Mouse (Mus musculus) MEL (cell line): ENCODE data around the gene Alpk1. TPM values are rescaled to one million over a fixed set of nuclear protein-coding genes. Genes with fewer than 3 reads are reported as not detected.

ENCODE experiments used
- DNase-seq: peaks from one replicate; pipeline ENCODE4 v3.0.0; 2011; ENCODE audit warnings: low read depth, low spot score
- H3K27ac ChIP-seq: 2 replicates; pipeline ENCODE4 v1.5.1; 2012; ENCODE audit warnings: low read depth, mild to moderate bottlenecking, control low read depth, low read length, moderate library complexity; ENCODE audit not compliant: control insufficient read depth
- H3K27me3 ChIP-seq, 2 experiments: fragments of 150-350 bp in 1 of 2; sonication (generic) in 1 of 2; 2 replicates each; pipeline ENCODE4 v1.6.1; 2012; ENCODE audit warnings: low read length in 2 of 2, mild to moderate bottlenecking in 2 of 2, improper control_type of control experiment in 1 of 2, moderate library complexity in 1 of 2; ENCODE audit not compliant: insufficient read depth in 2 of 2, control insufficient read depth in 1 of 2
- H3K36me3 ChIP-seq, 2 experiments: 2 replicates each; pipeline ENCODE4 v1.6.1; 2012 to 2014; ENCODE audit warnings: low read length in 2 of 2, improper control_type of control experiment in 1 of 2, inconsistent platforms in 1 of 2, mild to moderate bottlenecking in 1 of 2; ENCODE audit not compliant: insufficient read depth in 2 of 2, control insufficient read depth in 1 of 2
- H3K4me1 ChIP-seq, 2 experiments: fragments of 150-350 bp in 1 of 2; sonication (generic) in 1 of 2; 2 replicates each; pipeline ENCODE4 v1.6.1; 2012; ENCODE audit warnings: low read length in 2 of 2, improper control_type of control experiment in 1 of 2, mild to moderate bottlenecking in 1 of 2; ENCODE audit not compliant: insufficient read depth in 2 of 2, control insufficient read depth in 1 of 2
- H3K4me3 ChIP-seq, 2 experiments: fragments of 150-350 bp in 1 of 2; sonication (generic) in 1 of 2; 2 replicates each; pipeline ENCODE4 v1.5.1; 2012; ENCODE audit warnings: low read depth in 2 of 2, low read length in 2 of 2, mild to moderate bottlenecking in 2 of 2, moderate library complexity in 2 of 2, control low read depth in 1 of 2, improper control_type of control experiment in 1 of 2; ENCODE audit not compliant: control insufficient read depth in 1 of 2, insufficient read depth in 1 of 2
- H3K79me2 ChIP-seq: 2 replicates; pipeline ENCODE4 v1.6.1; 2012; ENCODE audit warnings: mild to moderate bottlenecking, low read length, moderate library complexity; ENCODE audit not compliant: control insufficient read depth, poor library complexity, insufficient read depth
- H3K9ac ChIP-seq: 2 replicates; pipeline ENCODE4 v1.6.1; 2012; ENCODE audit warnings: low read depth, mild to moderate bottlenecking, control low read depth, low read length, moderate library complexity; ENCODE audit not compliant: control insufficient read depth, poor library complexity, severe bottlenecking
- H3K9me3 ChIP-seq: fragments of 150-350 bp; sonication (generic); replicated peaks from 2 replicates; pipeline ENCODE4 v1.6.1; 2012; ENCODE audit warnings: mild to moderate bottlenecking, low read length, improper control_type of control experiment, moderate library complexity; ENCODE audit not compliant: insufficient read depth
- CHD1 ChIP-seq: IDR thresholded peaks from 2 replicates; pipeline ENCODE4 v1.6.1; 2012; ENCODE audit warnings: low read depth, mild to moderate bottlenecking, inconsistent platforms, low read length, improper control_type of control experiment
- CHD2 ChIP-seq: IDR thresholded peaks from 2 replicates; pipeline ENCODE4 v1.6.1; 2011; ENCODE audit warnings: low read length, improper control_type of control experiment
- CTCF ChIP-seq, 3 experiments: IDR thresholded peaks in 2 of 3; conservative IDR thresholded peaks in 1 of 3; 2 replicates each; pipeline ENCODE4 v1.5.1; 2011 to 2012; ENCODE audit warnings: low read length in 3 of 3, low read depth in 2 of 3, mild to moderate bottlenecking in 2 of 3, improper control_type of control experiment in 1 of 3, inconsistent platforms in 1 of 3, mixed read lengths in 1 of 3, moderate library complexity in 1 of 3; ENCODE audit not compliant: control insufficient read depth in 1 of 3, insufficient read depth in 1 of 3, poor library complexity in 1 of 3, severe bottlenecking in 1 of 3
- E2F4 ChIP-seq: IDR thresholded peaks from 2 replicates; pipeline ENCODE4 v1.6.1; 2011; ENCODE audit warnings: low read depth, low read length, improper control_type of control experiment, borderline replicate concordance
- ELF1 ChIP-seq: IDR thresholded peaks from 2 replicates; pipeline ENCODE4 v1.6.1; 2014; ENCODE audit warnings: low read depth, mild to moderate bottlenecking, inconsistent platforms, low read length, improper control_type of control experiment, moderate library complexity
- ETS1 ChIP-seq: IDR thresholded peaks from 2 replicates; pipeline ENCODE4 v1.6.1; 2012; ENCODE audit warnings: low read depth, mild to moderate bottlenecking, inconsistent platforms, low read length, improper control_type of control experiment, moderate library complexity
- GABPA ChIP-seq: IDR thresholded peaks from 2 replicates; pipeline ENCODE4 v1.6.1; 2012; ENCODE audit warnings: low read depth, mild to moderate bottlenecking, inconsistent platforms, low read length, improper control_type of control experiment, moderate library complexity
- HCFC1 ChIP-seq: IDR thresholded peaks from 2 replicates; pipeline ENCODE4 v1.6.1; 2012; ENCODE audit warnings: low read depth, mild to moderate bottlenecking, inconsistent platforms, low read length, improper control_type of control experiment, moderate library complexity
- JUND ChIP-seq: IDR thresholded peaks from 2 replicates; pipeline ENCODE4 v1.6.1; 2011; ENCODE audit warnings: low read depth, mild to moderate bottlenecking, improper control_type of control experiment, low read length
- KAT2A ChIP-seq: conservative IDR thresholded peaks from 2 replicates; pipeline ENCODE4 v1.6.1; 2012; ENCODE audit warnings: low read depth, low read length, improper control_type of control experiment, inconsistent platforms
- MAX ChIP-seq: IDR thresholded peaks from 2 replicates; pipeline ENCODE4 v1.6.1; 2011; ENCODE audit warnings: low read length, improper control_type of control experiment
- POLR2A ChIP-seq, 2 experiments: IDR thresholded peaks; 2 replicates each; pipeline ENCODE4 v1.6.1; 2011 to 2012; ENCODE audit warnings: low read length in 2 of 2, mild to moderate bottlenecking in 2 of 2, control low read depth in 1 of 2, improper control_type of control experiment in 1 of 2, low read depth in 1 of 2, moderate library complexity in 1 of 2; ENCODE audit not compliant: control insufficient read depth in 1 of 2, insufficient read depth in 1 of 2, poor library complexity in 1 of 2
- POLR2AphosphoS2 ChIP-seq: IDR thresholded peaks from 2 replicates; pipeline ENCODE4 v1.6.1; 2011; ENCODE audit warnings: low read length, improper control_type of control experiment
- POLR2AphosphoS5 ChIP-seq: IDR thresholded peaks from 2 replicates; pipeline ENCODE4 v1.6.1; 2012; ENCODE audit warnings: low read depth, borderline replicate concordance, mild to moderate bottlenecking, inconsistent platforms, low read length, moderate library complexity, mixed read lengths
- TAL1 ChIP-seq: IDR thresholded peaks from 2 replicates; pipeline ENCODE4 v1.6.1; 2012; ENCODE audit warnings: mild to moderate bottlenecking, inconsistent platforms, low read length, moderate library complexity, mixed read lengths
- TBP ChIP-seq: IDR thresholded peaks from 2 replicates; pipeline ENCODE4 v1.8.0; 2011; ENCODE audit warnings: low read depth, low read length, improper control_type of control experiment
- USF1 ChIP-seq: IDR thresholded peaks from 2 replicates; pipeline ENCODE4 v1.6.1; 2014; ENCODE audit warnings: low read depth, mild to moderate bottlenecking, inconsistent platforms, low read length, improper control_type of control experiment, moderate library complexity
- ZMIZ1 ChIP-seq: IDR thresholded peaks from 2 replicates; pipeline ENCODE4 v1.6.1; 2012; ENCODE audit warnings: low read depth, mild to moderate bottlenecking, inconsistent platforms, low read length, improper control_type of control experiment, moderate library complexity
- ZNF384 ChIP-seq: IDR thresholded peaks from 2 replicates; pipeline ENCODE4 v1.6.1; 2012; ENCODE audit warnings: low read depth, mild to moderate bottlenecking, inconsistent platforms, low read length, improper control_type of control experiment
- polyA plus RNA-seq, 2 experiments: library from polyadenylated mRNA; stranded (reverse) in 1 of 2; unstranded in 1 of 2; fragments of >175 nt in 1 of 2; fragments of >200 nt in 1 of 2; gene quantifications; 2 replicates each; pipeline versions ENCODE4 v1.2.1 to v1.2.4; 2012; ENCODE audit warnings: low replicate concordance in 2 of 2, low read depth in 1 of 2; ENCODE audit not compliant: insufficient read length in 2 of 2, insufficient read depth in 1 of 2, missing spikeins in 1 of 2
- total RNA-seq: library from RNA; depleted of rRNA; stranded (reverse); fragments of 300-350 nt; gene quantifications from 2 replicates; pipeline ENCODE4 v1.2.3, GENCODE M21; 2012

The Alpk1 gene
- total and polyA plus RNA-seq, 3 experiments: 1.8 to 2.4 TPM; not detected in 1

DNA sequence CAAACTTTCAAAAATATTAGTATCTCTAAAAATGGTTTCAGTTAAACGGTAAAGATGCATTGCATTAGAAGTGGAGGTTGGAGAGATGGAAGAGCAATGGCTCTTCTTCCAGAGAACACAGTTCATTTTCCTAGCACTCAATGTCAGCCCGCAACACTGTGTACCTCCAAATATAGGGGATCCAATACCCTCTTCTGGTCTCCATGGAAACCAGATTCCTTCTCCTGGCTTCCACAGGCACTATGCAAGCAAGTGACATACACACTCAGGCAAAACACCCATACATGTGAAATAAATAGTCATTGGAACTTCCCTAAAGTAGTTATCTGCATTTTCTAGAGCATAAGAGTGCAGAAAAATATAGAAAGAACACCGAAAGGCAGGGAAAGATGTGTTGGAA lies 44.9 kb downstream of the Alpk1 start:
- H3K36me3 ChIP-seq: peaks cover 0 to 2% of the 10 kb centered on the region in 2 experiments; a peak in 1 of 4 replicates
- no peak for TF ChIP-seq ELF1

DNA sequence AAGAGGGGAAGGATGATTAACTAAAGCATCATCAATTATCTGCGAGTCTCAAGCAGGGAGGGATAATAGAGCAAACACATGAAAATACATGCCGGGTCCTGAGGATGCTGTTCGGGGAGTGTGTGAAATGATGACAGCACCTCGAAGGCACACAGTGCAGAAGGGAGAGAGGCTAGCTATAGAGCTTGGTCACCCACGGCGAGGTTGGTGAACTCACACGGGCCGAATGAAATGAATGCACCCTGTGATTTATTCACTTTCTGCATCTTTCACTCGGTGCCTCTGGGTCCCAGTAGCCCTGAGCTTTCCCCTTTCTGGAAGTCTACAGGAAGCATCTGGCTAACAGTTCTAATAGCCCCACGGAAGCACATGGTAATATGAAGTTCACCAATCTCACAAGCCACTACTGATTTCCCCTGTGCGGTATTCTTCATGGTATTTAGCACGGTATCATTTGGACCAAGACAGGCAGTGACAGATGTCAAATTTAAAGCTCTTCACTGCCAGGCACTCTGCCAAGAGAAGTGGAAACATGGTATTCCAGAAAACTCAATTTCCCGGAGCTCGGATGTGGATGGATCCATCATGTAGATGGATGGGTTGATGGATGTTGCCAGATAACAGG lies 50.7 kb downstream of the Alpk1 start:
- H3K36me3 ChIP-seq: peaks cover 0 to 2% of the 10 kb centered on the region in 2 experiments; a peak in 1 of 4 replicates
- TF ChIP-seq USF1: no peak
- TF ChIP-seq HCFC1: no peak
- no peak for TF ChIP-seq POLR2A (IDR thresholded peaks at IDR 0.05; ENCODE audit: control insufficient read depth in 1 of 2, insufficient read depth in 1 of 2, low read depth in 1 of 2, low read length in 2 of 2, poor library complexity in 1 of 2)
- TF ChIP-seq ZMIZ1: no peak
- no peak for TF ChIP-seq POLR2AphosphoS2
- TF ChIP-seq TAL1: no peak
- no peak for TF ChIP-seq CTCF (IDR thresholded peaks at IDR 0.05 in 2 of 3, conservative IDR thresholded peaks at IDR 0.05 in 1 of 3; ENCODE audit: control insufficient read depth in 1 of 3, insufficient read depth in 1 of 3, low read depth in 2 of 3, low read length in 3 of 3, poor library complexity in 1 of 3, severe bottlenecking in 1 of 3)
- TF ChIP-seq ETS1: no peak
- TF ChIP-seq CHD1: no peak
- no peak for TF ChIP-seq CHD2
- no peak for TF ChIP-seq E2F4
- no peak for TF ChIP-seq POLR2AphosphoS5
- no peak for TF ChIP-seq GABPA
- TF ChIP-seq TBP: no peak
- no peak for TF ChIP-seq ZNF384
- TF ChIP-seq KAT2A: no peak
- no peak for TF ChIP-seq ELF1
- TF ChIP-seq MAX: no peak
- TF ChIP-seq JUND: no peak
- TF ChIP-seq, all 39 proteins: peak for 0
- H3K27me3 ChIP-seq: no peaks in the 10 kb centered on the region
- no peak overlapping the region for H3K9ac ChIP-seq
- DNase-seq: no peak
- no peak overlapping the region for H3K27ac ChIP-seq
- H3K4me3 ChIP-seq: no peak overlapping the region
- H3K79me2 ChIP-seq: no peaks in the 10 kb centered on the region
- H3K9me3 ChIP-seq: no peaks in the 10 kb centered on the region
- H3K4me1 ChIP-seq: peaks cover 0 to 4% of the 10 kb centered on the region in 2 experiments; a peak in 2 of 4 replicates

More for the DNA sequence above, 44.9 kb downstream of the Alpk1 start:
- no peak overlapping the region for H3K4me3 ChIP-seq
- no peaks in the 10 kb centered on the region for H3K79me2 ChIP-seq
- no peak overlapping the region for H3K9ac ChIP-seq
- no peak for DNase-seq
- H3K9me3 ChIP-seq: no peaks in the 10 kb centered on the region
- no peak overlapping the region for H3K27ac ChIP-seq
- H3K27me3 ChIP-seq: no peaks in the 10 kb centered on the region
- H3K4me1 ChIP-seq: peaks cover 0 to 4% of the 10 kb centered on the region in 2 experiments; a peak in 2 of 4 replicates
